Mouse (Mus musculus) urinary bladder, postnatal 0 days (tissue): ENCODE data around the gene Prx. TPM values are rescaled to one million over a fixed set of nuclear protein-coding genes. Genes with fewer than 3 reads are reported as not detected.

Experiments
- polyA plus RNA-seq: library from polyadenylated mRNA; unstranded; fragments of >200 nt; fragmentation: Nextera tagmentation; extraction: Ambion mirVana; gene quantifications from 2 replicates; pipeline ENCODE4 v1.2.1, GENCODE M21; 2015

The Prx gene
- 4.2 and 5.3 TPM in 2 replicates for polyA plus RNA-seq

GRCm38 (mm10) chr7:27499036-27499435, at the start of gene Prx:
Gene Prx (plus strand): TSS chr7:27499324.

GRCm38 (mm10) chr7:27473156-27473834, 25.8 kb upstream of the Prx start, which contains the start of gene Sertad3:
Gene Sertad3 (plus strand): TSS chr7:27473768.

GRCm38 (mm10) chr7:27486770-27487697, 12.1 kb upstream of the Prx start, which contains the start of gene Sertad1:
Gene Sertad1 (plus strand): TSS chr7:27486910.

GRCm38 (mm10) chr7:27522967-27523366, 23.8 kb downstream of the Prx start, which contains the start of gene Hipk4:
Gene Hipk4 (plus strand): TSS chr7:27523267.

GRCm38 (mm10) chr7:27552931-27553513, 53.9 kb downstream of the Prx start, which contains the start of the genes Pld3 and 2310022A10Rik:
Gene Pld3 (minus strand): TSS chr7:27553218.
Gene 2310022A10Rik (plus strand): TSS chr7:27553233.

Other genes starting within 250 kb of the Prx start
- gene Numbl, start 240.9 kb upstream of the Prx start, polyA plus RNA-seq = 21.1 and 22.5 TPM in 2 replicates
- 100 and 115 TPM in 2 replicates for gene Ltbp4, start 161.6 kb upstream of the Prx start, polyA plus RNA-seq
- 26.1 and 28.3 TPM in 2 replicates for gene Shkbp1, start 143.3 kb upstream of the Prx start, polyA plus RNA-seq
- 0.51 and 1.5 TPM in 2 replicates for gene Gm20479, start 141.9 kb upstream of the Prx start, polyA plus RNA-seq
- gene Sptbn4, start 51.6 kb upstream of the Prx start, polyA plus RNA-seq = 0.37 and 0.46 TPM in 2 replicates
- 50.0 and 67.3 TPM in 2 replicates for gene Blvrb, start 51.3 kb upstream of the Prx start, polyA plus RNA-seq
- 19.5 and 22.0 TPM in 2 replicates for gene Sertad3, start 25.6 kb upstream of the Prx start, polyA plus RNA-seq
- gene Sertad1, start 12.4 kb upstream of the Prx start, polyA plus RNA-seq = 53.6 and 59.8 TPM in 2 replicates
- 0.75 and 0.76 TPM in 2 replicates for gene Hipk4, start 23.9 kb downstream of the Prx start, polyA plus RNA-seq
- gene Pld3, start 53.9 kb downstream of the Prx start, polyA plus RNA-seq = 61.5 and 71.4 TPM in 2 replicates
- gene 2310022A10Rik, start 53.9 kb downstream of the Prx start, polyA plus RNA-seq = 10.5 and 11.2 TPM in 2 replicates
- gene Akt2, start 92.2 kb downstream of the Prx start, polyA plus RNA-seq = 53.6 and 57.1 TPM in 2 replicates
- gene Ttc9b, start 154.6 kb downstream of the Prx start, polyA plus RNA-seq = 0.19 TPM in 1 of 2 replicates, not detected in the other
- gene Map3k10, start 175.3 kb downstream of the Prx start, polyA plus RNA-seq = 5.2 and 6.4 TPM in 2 replicates
- 2.1 and 3.1 TPM in 2 replicates for gene Zfp607b, start 190.0 kb downstream of the Prx start, polyA plus RNA-seq
- 7.8 and 9.7 TPM in 2 replicates for gene Zfp60, start 232.1 kb downstream of the Prx start, polyA plus RNA-seq